Mouse (Mus musculus) ES-Bruce4 (cell line): ENCODE measurements around the gene Pde7b.

ENCODE experiments used
- CTCF ChIP-seq: IDR thresholded peaks from one replicate; pipeline ENCODE4 v1.8.1; 2011; ENCODE audit warnings: low read depth, low read length
- EP300 ChIP-seq: IDR thresholded peaks from 2 replicates; pipeline ENCODE4 v1.6.1; 2011; ENCODE audit warnings: low read depth, low read length; ENCODE audit not compliant: insufficient read depth
- POLR2A ChIP-seq: IDR thresholded peaks from one replicate; pipeline ENCODE4 v1.8.1; 2011; ENCODE audit warnings: low read length; ENCODE audit not compliant: insufficient read depth

- TF ChIP-seq POLR2A = no peak
- TF ChIP-seq CTCF = no peak
- no peak for TF ChIP-seq EP300
These were observed 54.3 kb downstream of the Pde7b start for GRCm38 (mm10) chr10:20670541-20670940.
